Mouse (Mus musculus) olfactory bulb, adult 2 months (tissue): ENCODE measurements around the gene Wiz.

Experiments used
- CTCF ChIP-seq: fragments of 200-500 bp; IDR thresholded peaks from 2 replicates; pipeline ENCODE4 v1.5.1; 2012; ENCODE audit warnings: low read depth, mild to moderate bottlenecking, low read length, moderate library complexity; ENCODE audit not compliant: insufficient read depth
- POLR2A ChIP-seq: fragments of 200-500 bp; IDR thresholded peaks from 2 replicates; pipeline ENCODE4 v1.6.1; 2012; ENCODE audit warnings: mild to moderate bottlenecking, low read depth, low read length, moderate library complexity; ENCODE audit not compliant: insufficient read depth

- TF ChIP-seq POLR2A (no peak), CTCF (no peak)
Measured at GRCm38 (mm10) chr17:32356281-32356680, 33.0 kb downstream of the Wiz start.
